Mouse (Mus musculus): ENCODE results near the gene Gm42878. TPM values are rescaled to one million over a fixed set of nuclear protein-coding genes. Genes with fewer than 3 reads are reported as not detected.

Gm42878 gene
- polyA plus RNA-seq, 1 experiment, result 0.28 TPM

GRCm38 (mm10) chr5:121586400-121587039 lies 41.2 kb upstream of the Gm42878 start:
- Histone ChIP-seq H3K4me3 (replicated peaks; ENCODE audit: extremely low read depth, low read depth, low read length) (no peak overlapping the region), H3K4me1 (ENCODE audit: control insufficient read depth, insufficient read depth, low read length) (peaks cover 30% of the 10 kb centered on the region)
- WGBS, result 3% methylated on average over 6 of the region's 6 CpGs
- no peak for TF ChIP-seq CTCF (IDR thresholded peaks at IDR 0.05; ENCODE audit: insufficient read depth, low read length)
- peak; percentile 8; the same call in 1 of the 2 replicates for TF ChIP-seq POLR2A (IDR thresholded peaks at IDR 0.05; ENCODE audit: borderline replicate concordance, extremely low read depth, low read depth, low read length)
- peak; percentile 63 for DNase-seq

DNA sequence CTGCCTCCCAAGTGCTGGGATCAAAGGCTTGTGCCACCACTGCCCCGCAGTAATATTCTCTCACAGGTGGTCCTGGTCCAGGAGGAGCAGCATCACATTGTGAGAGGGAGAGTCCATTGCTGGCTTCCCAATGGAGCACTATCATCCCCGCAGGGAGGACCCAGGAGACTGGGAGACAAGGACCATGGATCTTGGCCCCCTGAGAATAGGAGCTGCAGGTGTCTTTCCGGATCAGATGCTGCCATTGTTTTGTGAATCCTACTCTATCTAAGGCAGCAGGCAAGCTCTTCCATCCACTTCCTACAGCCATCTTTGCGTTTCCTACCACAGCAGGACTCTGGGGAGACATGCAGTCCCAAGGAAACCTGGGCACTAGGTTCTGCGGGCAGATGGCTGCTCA lies 40.4 kb upstream of the Gm42878 start:
- no peak for TF ChIP-seq POLR2A (IDR thresholded peaks at IDR 0.05; ENCODE audit: borderline replicate concordance, extremely low read depth, low read depth, low read length)
- TF ChIP-seq CTCF (IDR thresholded peaks at IDR 0.05; ENCODE audit: insufficient read depth, low read length), result no peak
- Histone ChIP-seq H3K4me3 (replicated peaks; ENCODE audit: extremely low read depth, low read depth, low read length) (no peak overlapping the region), H3K4me1 (ENCODE audit: control insufficient read depth, insufficient read depth, low read length) (peaks cover 24% of the 10 kb centered on the region)
- 72% methylated on average over 5 of the region's 5 CpGs for WGBS
- DNase-seq, result no peak

- DNase-seq, result no peak
- 92% methylated on average over 10 of the region's 10 CpGs for WGBS
- H3K4me1 ChIP-seq (ENCODE audit: control insufficient read depth, insufficient read depth, low read length), result peaks cover 24% of the 10 kb centered on the region
Observed at GRCm38 (mm10) chr5:121585005-121585404, 39.7 kb upstream of the Gm42878 start.

DNA sequence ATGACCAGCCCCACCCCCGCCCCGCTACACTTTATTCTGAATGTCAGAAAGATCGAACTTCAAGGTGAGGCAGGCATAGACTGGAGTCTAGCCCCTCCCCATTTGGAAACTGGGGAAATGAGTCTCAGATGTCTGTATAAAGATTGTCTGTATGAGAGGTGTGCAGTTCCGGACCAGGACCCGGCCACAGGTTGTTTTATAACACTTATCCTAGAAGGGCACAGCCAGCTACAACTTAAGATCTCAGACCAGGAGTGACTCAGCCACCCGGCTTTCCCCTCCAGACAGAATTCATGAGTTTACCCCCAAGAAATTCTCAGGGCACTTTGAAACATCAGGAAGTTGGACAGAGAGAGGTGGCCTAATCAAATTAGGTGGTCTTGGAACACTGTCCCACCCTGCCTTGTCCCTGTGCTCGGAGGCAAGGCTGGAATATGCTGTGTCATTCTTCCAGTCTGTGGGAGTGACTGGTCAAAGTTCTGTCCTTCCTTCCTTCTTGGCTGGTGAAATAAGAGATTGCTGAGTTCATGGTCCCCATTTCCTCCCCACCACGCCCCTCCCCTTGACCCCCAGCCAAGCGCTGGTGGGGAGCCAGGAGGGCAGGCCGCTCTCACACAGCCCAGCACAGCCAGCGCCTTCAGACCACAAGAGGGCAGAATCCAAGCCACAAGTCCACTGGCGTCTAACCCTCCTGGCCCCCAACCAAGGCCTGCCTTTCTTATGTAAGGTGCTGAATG lies 38.7 kb upstream of the Gm42878 start:
- TF ChIP-seq CTCF (IDR thresholded peaks at IDR 0.05; ENCODE audit: insufficient read depth, low read length) (peak; percentile 81), POLR2A (IDR thresholded peaks at IDR 0.05; ENCODE audit: borderline replicate concordance, extremely low read depth, low read depth, low read length) (peak; percentile 14; the same call in 1 of the 2 replicates)
- DNase-seq, result peak; percentile 92
- 25% methylated on average over 12 of the region's 12 CpGs for WGBS
- peaks cover 24% of the 10 kb centered on the region for H3K4me1 ChIP-seq (ENCODE audit: control insufficient read depth, insufficient read depth, low read length)
- H3K4me3 ChIP-seq (replicated peaks; ENCODE audit: extremely low read depth, low read depth, low read length), result peak overlapping the region; percentile 5

More at GRCm38 (mm10) chr5:121585005-121585404, 39.7 kb upstream of the Gm42878 start:
- no peak overlapping the region for H3K4me3 ChIP-seq (replicated peaks; ENCODE audit: extremely low read depth, low read depth, low read length)
- TF ChIP-seq POLR2A (IDR thresholded peaks at IDR 0.05; ENCODE audit: borderline replicate concordance, extremely low read depth, low read depth, low read length) (no peak), CTCF (IDR thresholded peaks at IDR 0.05; ENCODE audit: insufficient read depth, low read length) (no peak)

DNA sequence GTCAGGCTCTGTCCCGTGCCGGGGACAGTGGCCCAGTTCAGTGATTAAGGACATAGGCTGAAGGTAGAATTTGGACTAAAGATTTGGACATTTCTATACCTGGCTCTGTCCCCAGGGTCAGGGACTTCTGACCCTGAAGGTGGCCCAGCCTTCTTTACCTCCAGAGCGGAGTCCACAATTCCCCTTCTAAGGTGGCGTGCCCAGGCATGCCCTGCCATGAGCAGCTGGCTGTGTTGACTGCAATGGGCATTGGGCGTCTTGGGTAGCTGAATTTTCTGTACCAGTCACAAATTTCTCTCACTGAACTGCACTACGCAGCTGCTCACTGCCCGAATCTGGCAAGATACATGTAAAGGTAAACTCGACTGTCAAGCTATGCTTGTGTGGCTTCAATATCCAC lies 36.7 kb upstream of the Gm42878 start:
- DNase-seq, result no peak
- Histone ChIP-seq H3K4me1 (ENCODE audit: control insufficient read depth, insufficient read depth, low read length) (peaks cover 20% of the 10 kb centered on the region), H3K4me3 (replicated peaks; ENCODE audit: extremely low read depth, low read depth, low read length) (no peak overlapping the region)
- WGBS, result 92% methylated on average over 8 of the region's 8 CpGs
- TF ChIP-seq CTCF (IDR thresholded peaks at IDR 0.05; ENCODE audit: insufficient read depth, low read length), result no peak
- TF ChIP-seq POLR2A (IDR thresholded peaks at IDR 0.05; ENCODE audit: borderline replicate concordance, extremely low read depth, low read depth, low read length), result no peak

GRCm38 (mm10) chr5:121576927-121577488 lies 31.7 kb upstream of the Gm42878 start:
- no peak for DNase-seq
- Histone ChIP-seq H3K4me3 (replicated peaks; ENCODE audit: extremely low read depth, low read depth, low read length) (no peak overlapping the region), H3K4me1 (ENCODE audit: control insufficient read depth, insufficient read depth, low read length) (no peaks in the 10 kb centered on the region)
- WGBS, result 78% methylated on average over 11 of the region's 11 CpGs
- no peak for TF ChIP-seq POLR2A (IDR thresholded peaks at IDR 0.05; ENCODE audit: borderline replicate concordance, extremely low read depth, low read depth, low read length)
- no peak for TF ChIP-seq CTCF (IDR thresholded peaks at IDR 0.05; ENCODE audit: insufficient read depth, low read length)

GRCm38 (mm10) chr5:121575867-121576266 lies 30.6 kb upstream of the Gm42878 start:
- DNase-seq, result no peak
- 0 out of 2 replicates have a peak, but pooled peaks cover 4% of the 10 kb centered on the region for H3K4me1 ChIP-seq (ENCODE audit: control insufficient read depth, insufficient read depth, low read length)
- WGBS, result 94% methylated on average over 11 of the region's 11 CpGs
- H3K4me3 ChIP-seq (replicated peaks; ENCODE audit: extremely low read depth, low read depth, low read length), result no peak overlapping the region
- no peak for TF ChIP-seq CTCF (IDR thresholded peaks at IDR 0.05; ENCODE audit: insufficient read depth, low read length)
- TF ChIP-seq POLR2A (IDR thresholded peaks at IDR 0.05; ENCODE audit: borderline replicate concordance, extremely low read depth, low read depth, low read length), result no peak

- WGBS, result 77% methylated on average over 13 of the region's 13 CpGs
- DNase-seq, result no peak
- Histone ChIP-seq H3K4me3 (replicated peaks; ENCODE audit: extremely low read depth, low read depth, low read length) (no peak overlapping the region), H3K4me1 (ENCODE audit: control insufficient read depth, insufficient read depth, low read length) (0 out of 2 replicates have a peak, but pooled peaks cover 4% of the 10 kb centered on the region)
- TF ChIP-seq CTCF (IDR thresholded peaks at IDR 0.05; ENCODE audit: insufficient read depth, low read length) (no peak), POLR2A (IDR thresholded peaks at IDR 0.05; ENCODE audit: borderline replicate concordance, extremely low read depth, low read depth, low read length) (no peak)
Observed at GRCm38 (mm10) chr5:121574145-121574544, 28.9 kb upstream of the Gm42878 start.

GRCm38 (mm10) chr5:121570787-121571186 lies 25.5 kb upstream of the Gm42878 start:
- no peak overlapping the region for H3K4me3 ChIP-seq (replicated peaks; ENCODE audit: extremely low read depth, low read depth, low read length)
- WGBS, result 52% methylated on average over 1 of the region's 1 CpGs
- H3K4me1 ChIP-seq (ENCODE audit: control insufficient read depth, insufficient read depth, low read length), result 0 out of 2 replicates have a peak, but pooled peaks cover 4% of the 10 kb centered on the region
- no peak for DNase-seq
- no peak for TF ChIP-seq CTCF (IDR thresholded peaks at IDR 0.05; ENCODE audit: insufficient read depth, low read length)
- no peak for TF ChIP-seq POLR2A (IDR thresholded peaks at IDR 0.05; ENCODE audit: borderline replicate concordance, extremely low read depth, low read depth, low read length)

All from lung, adult 2 months (tissue).